Mouse (Mus musculus) limb, embryonic 11.5 days (tissue): ENCODE data around the gene Sh3gl3. TPM values are rescaled to one million over a fixed set of nuclear protein-coding genes. Genes with fewer than 3 reads are reported as not detected.
A peak's percentile ranks its signal among the peaks of the same experiment; 100 is the strongest.

Experiments used
- ATAC-seq: fragments of 200-750 bp; cut with Nextera tagmentation; 2 replicates; pipeline ENCODE4 v1.8.0; 2017; ENCODE audit warnings: low read depth; ENCODE audit not compliant: insufficient number of reproducible peaks, low FRiP score, low TSS enrichment
- DNase-seq: peaks from one replicate; pipeline ENCODE4 v3.0.0-alpha.2; 2015; ENCODE audit warnings: low spot score
- H3K27ac ChIP-seq: fragments of 300-500 bp; sonication (generic); replicated peaks from 2 replicates; pipeline ENCODE4 v1.5.1; 2014; ENCODE audit warnings: low read depth, mild to moderate bottlenecking, low read length
- H3K27me3 ChIP-seq: fragments of 300-500 bp; sonication (generic); 2 replicates; pipeline ENCODE4 v1.6.1; 2014; ENCODE audit warnings: mild to moderate bottlenecking, low read length, mixed read lengths; ENCODE audit not compliant: control insufficient read depth, insufficient read depth
- H3K36me3 ChIP-seq: fragments of 300-500 bp; sonication (generic); 2 replicates; pipeline ENCODE4 v1.6.1; 2014; ENCODE audit warnings: mild to moderate bottlenecking, low read length, moderate library complexity, mixed read lengths; ENCODE audit not compliant: control insufficient read depth, insufficient read depth
- H3K4me1 ChIP-seq: fragments of 300-500 bp; sonication (generic); 2 replicates; pipeline ENCODE4 v1.6.1; 2014; ENCODE audit warnings: low read length, mixed read lengths; ENCODE audit not compliant: control insufficient read depth, insufficient read depth
- H3K4me2 ChIP-seq: fragments of 300-500 bp; sonication (generic); 2 replicates; pipeline ENCODE4 v1.6.1; 2014; ENCODE audit warnings: low read depth, mild to moderate bottlenecking, moderate library complexity; ENCODE audit not compliant: severe bottlenecking
- H3K4me3 ChIP-seq: fragments of 300-500 bp; sonication (generic); 2 replicates; pipeline ENCODE4 v1.5.1; 2014; ENCODE audit warnings: low read depth, low read length
- H3K9ac ChIP-seq: fragments of 300-500 bp; sonication (generic); 2 replicates; pipeline ENCODE4 v1.6.1; 2014; ENCODE audit warnings: mild to moderate bottlenecking, low read length
- H3K9me3 ChIP-seq: fragments of 300-500 bp; sonication (generic); 2 replicates; pipeline ENCODE4 v1.6.1; 2016; ENCODE audit warnings: low read length; ENCODE audit not compliant: control insufficient read depth
- WGBS: fragments of 180-500 bp; shearing (Covaris S2); extraction: QIAGEN DNeasy Blood & Tissue Kit; methylation state at CpG from one replicate; pipeline ENCODE4 v1.1.7; 2014; 5-methylcytosine and 5-hydroxymethylcytosine counted together
- polyA plus RNA-seq: library from polyadenylated mRNA; unstranded; fragments of >200 nt; fragmentation: Nextera tagmentation; extraction: Ambion mirVana; gene quantifications from 2 replicates; pipeline ENCODE4 v1.2.1, GENCODE M21; 2014

Sh3gl3 gene
- polyA plus RNA-seq, 1 experiment from 2014 or later, result 19.4 TPM

- no peak overlapping the region for H3K27ac ChIP-seq
- H3K4me2 ChIP-seq, result no peak overlapping the region
- ATAC-seq (no peak), DNase-seq (no peak)
- no peaks in the 10 kb centered on the region for H3K9me3 ChIP-seq
- H3K4me1 ChIP-seq, result peaks cover 5% of the 10 kb centered on the region; the same call in 1 of the 2 replicates
- WGBS, result 41% methylated on average over 8 of the region's 8 CpGs
- no peaks in the 10 kb centered on the region for H3K27me3 ChIP-seq
- H3K9ac ChIP-seq, result no peak overlapping the region
- H3K36me3 ChIP-seq, result no peaks in the 10 kb centered on the region
- no peak overlapping the region for H3K4me3 ChIP-seq
Observed at GRCm38 (mm10) chr7:82240424-82241240, 67.0 kb downstream of the Sh3gl3 start.

GRCm38 (mm10) chr7:82244701-82245100, 71.1 kb downstream of the Sh3gl3 start:
- Histone ChIP-seq H3K9me3 (no peaks in the 10 kb centered on the region), H3K4me1 (0 out of 2 replicates have a peak, but pooled peaks cover 2% of the 10 kb centered on the region), H3K9ac (no peak overlapping the region), H3K27me3 (no peaks in the 10 kb centered on the region), H3K4me2 (no peak overlapping the region), H3K4me3 (no peak overlapping the region), H3K27ac (no peak overlapping the region), H3K36me3 (no peaks in the 10 kb centered on the region)
- ATAC-seq (no peak), DNase-seq (no peak)
- whole genome bisulfite sequencing, result 71% methylated on average over 3 of the region's 3 CpGs

GRCm38 (mm10) chr7:82248953-82249695, 75.5 kb downstream of the Sh3gl3 start:
- ATAC-seq, result no peak
- no peak overlapping the region for H3K27ac ChIP-seq
- 77% methylated on average over 10 of the region's 10 CpGs for WGBS
- DNase-seq, result no peak
- H3K4me1 ChIP-seq, result no peaks in the 10 kb centered on the region
- no peaks in the 10 kb centered on the region for H3K27me3 ChIP-seq
- H3K9ac ChIP-seq, result no peak overlapping the region
- H3K36me3 ChIP-seq, result no peaks in the 10 kb centered on the region
- H3K4me3 ChIP-seq, result no peak overlapping the region
- no peak overlapping the region for H3K4me2 ChIP-seq
- no peaks in the 10 kb centered on the region for H3K9me3 ChIP-seq

- Histone ChIP-seq H3K36me3 (no peaks in the 10 kb centered on the region), H3K4me1 (no peaks in the 10 kb centered on the region), H3K4me2 (no peak overlapping the region), H3K9me3 (no peaks in the 10 kb centered on the region), H3K4me3 (no peak overlapping the region), H3K27me3 (no peaks in the 10 kb centered on the region), H3K27ac (no peak overlapping the region), H3K9ac (no peak overlapping the region)
- DNase-seq (no peak), ATAC-seq (peak; percentile 9; the same call in 1 of the 2 replicates)
- WGBS, result 87% methylated on average over 1 of the region's 1 CpGs
Observed at GRCm38 (mm10) chr7:82253309-82253708, 79.7 kb downstream of the Sh3gl3 start.

GRCm38 (mm10) chr7:82256936-82257335, 83.3 kb downstream of the Sh3gl3 start:
- Histone ChIP-seq H3K4me3 (no peak overlapping the region), H3K9me3 (no peaks in the 10 kb centered on the region), H3K4me1 (no peaks in the 10 kb centered on the region), H3K27ac (no peak overlapping the region), H3K36me3 (no peaks in the 10 kb centered on the region), H3K4me2 (no peak overlapping the region), H3K9ac (no peak overlapping the region), H3K27me3 (no peaks in the 10 kb centered on the region)
- ATAC-seq (no peak), DNase-seq (no peak)
- WGBS, result 69% methylated on average over 6 of the region's 6 CpGs

GRCm38 (mm10) chr7:82257530-82257929, 83.9 kb downstream of the Sh3gl3 start:
- H3K9me3 ChIP-seq, result no peaks in the 10 kb centered on the region
- WGBS, result 91% methylated on average over 4 of the region's 4 CpGs
- no peaks in the 10 kb centered on the region for H3K36me3 ChIP-seq
- no peaks in the 10 kb centered on the region for H3K27me3 ChIP-seq
- H3K4me1 ChIP-seq, result no peaks in the 10 kb centered on the region
- no peak overlapping the region for H3K9ac ChIP-seq
- H3K4me3 ChIP-seq, result no peak overlapping the region
- H3K4me2 ChIP-seq, result no peak overlapping the region
- no peak for ATAC-seq
- DNase-seq, result no peak
- H3K27ac ChIP-seq, result no peak overlapping the region

GRCm38 (mm10) chr7:82260210-82260609, 86.6 kb downstream of the Sh3gl3 start:
- no peaks in the 10 kb centered on the region for H3K36me3 ChIP-seq
- DNase-seq, result peak; percentile 70
- 73% methylated on average over 6 of the region's 6 CpGs for WGBS
- no peaks in the 10 kb centered on the region for H3K9me3 ChIP-seq
- no peaks in the 10 kb centered on the region for H3K27me3 ChIP-seq
- H3K9ac ChIP-seq, result no peak overlapping the region
- H3K27ac ChIP-seq, result no peak overlapping the region
- H3K4me1 ChIP-seq, result no peaks in the 10 kb centered on the region
- ATAC-seq, result no peak
- H3K4me3 ChIP-seq, result no peak overlapping the region
- H3K4me2 ChIP-seq, result no peak overlapping the region

- 19% methylated on average over 8 of the region's 8 CpGs for WGBS
- H3K27me3 ChIP-seq, result no peaks in the 10 kb centered on the region
Observed at GRCm38 (mm10) chr7:82263141-82263540, 89.5 kb downstream of the Sh3gl3 start.

More at GRCm38 (mm10) chr7:82263141-82263540, 89.5 kb downstream of the Sh3gl3 start:
- peak; percentile 82 for DNase-seq
- no peaks in the 10 kb centered on the region for H3K4me1 ChIP-seq
- H3K9ac ChIP-seq, result no peak overlapping the region
- no peak overlapping the region for H3K4me2 ChIP-seq
- no peak overlapping the region for H3K27ac ChIP-seq
- no peak for ATAC-seq
- H3K4me3 ChIP-seq, result no peak overlapping the region
- no peaks in the 10 kb centered on the region for H3K36me3 ChIP-seq
- no peaks in the 10 kb centered on the region for H3K9me3 ChIP-seq
